Comparison of ENCODE assay signal across 8 mouse cellular contexts in the genomic region with DNA sequence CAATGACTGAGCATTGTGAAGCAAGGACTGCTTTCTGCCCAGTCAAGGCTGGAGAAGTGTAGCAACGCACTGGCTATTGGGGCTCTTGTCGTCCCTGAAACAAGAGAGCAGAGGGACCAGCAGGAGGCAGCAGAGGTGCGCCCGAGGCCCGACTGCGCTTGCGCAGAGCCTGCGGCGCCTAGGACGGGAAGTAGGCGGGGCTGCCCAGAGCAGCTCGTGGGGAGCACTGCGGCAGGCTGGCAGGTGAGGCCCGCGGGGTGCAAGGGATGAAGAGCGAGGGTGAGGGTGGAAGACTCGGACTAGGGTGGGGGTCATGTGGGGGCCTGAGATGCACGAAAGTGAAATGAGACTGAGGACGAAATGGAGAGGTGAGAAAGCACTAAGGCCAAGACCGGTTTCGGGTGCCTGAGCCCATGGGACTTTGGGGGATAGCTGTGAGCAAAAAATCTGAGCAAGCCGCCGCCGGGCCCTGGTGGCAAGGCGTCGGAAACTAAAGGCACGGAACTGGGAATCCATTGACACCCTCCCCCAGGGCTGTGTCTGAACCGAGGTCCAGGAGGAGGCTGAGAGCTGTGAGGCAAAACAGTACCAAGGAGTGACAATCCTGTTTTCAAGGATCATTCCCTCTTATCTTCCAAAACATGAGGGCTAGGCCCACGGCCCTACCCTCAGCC. TPM values are rescaled to one million over a fixed set of nuclear protein-coding genes. Genes with fewer than 3 reads are reported as not detected.
DNase-seq lines count a peak whose midpoint lies in the region; ATAC-seq and TF ChIP-seq lines count a peak whose summit lies in the region.

TSS of gene Ppm1f (plus strand) at position 88 of the 674 bp plus-strand sequence.

- H3K36me3 ChIP-seq in C2C12 (ENCODE audit: control insufficient read depth, insufficient read depth), result peaks cover 16% of the 10 kb centered on the region
- peaks cover 34% of the 10 kb centered on the region for H3K36me3 ChIP-seq in erythroblast, embryonic 14.5 days (ENCODE audit: control insufficient read depth)
- H3K36me3 ChIP-seq in heart, embryonic 11.5 days (ENCODE audit: control insufficient read depth, insufficient read depth, low read length), result peaks cover 9% of the 10 kb centered on the region
- peaks cover 19% of the 10 kb centered on the region for H3K36me3 ChIP-seq in kidney, embryonic 16.5 days (ENCODE audit: insufficient read depth, low read length)
- H3K36me3 ChIP-seq in liver, adult 2 months (ENCODE audit: control insufficient read depth, insufficient read depth, low read length), result peaks cover 10% of the 10 kb centered on the region
- peaks cover under 1% of the 10 kb centered on the region for H3K36me3 ChIP-seq in myocyte (ENCODE audit: control insufficient read depth, insufficient read depth)
- H3K36me3 ChIP-seq in splenic B cell, adult 2 months (ENCODE audit: control insufficient read depth, insufficient read depth, low read length, poor library complexity, severe bottlenecking), result peaks cover 3% of the 10 kb centered on the region; the same call in 1 of the 2 replicates

- DNase-seq in brain, embryonic 14.5 days (ENCODE audit: low read depth), result peak; percentile 97
- peak; percentile 87 for DNase-seq in liver, adult 2 months (ENCODE audit: extremely low read depth, low read depth, low spot score)
- peak; percentile 97 for DNase-seq in splenic B cell, adult 2 months (ENCODE audit: low read depth, low spot score)

- H3K27ac ChIP-seq in heart, embryonic 11.5 days (ENCODE audit: low read depth, low read length), result peak within 1 kb of the TSS; percentile 29
- H3K27ac ChIP-seq in kidney, embryonic 16.5 days (ENCODE audit: low read length), result peak within 1 kb of the TSS; percentile 60
- H3K27ac ChIP-seq in liver, adult 2 months (replicated peaks; ENCODE audit: insufficient read depth, low read depth, low read length), result peak within 1 kb of the TSS; percentile 14

- H3K4me3 ChIP-seq in C2C12 (ENCODE audit: insufficient read depth, poor library complexity, severe bottlenecking), result peak within 1 kb of the TSS; percentile 44
- peak within 1 kb of the TSS; percentile 70 for H3K4me3 ChIP-seq in erythroblast, embryonic 14.5 days (replicated peaks)
- H3K4me3 ChIP-seq in heart, embryonic 11.5 days (ENCODE audit: low read depth, low read length), result peak within 1 kb of the TSS; percentile 62
- H3K4me3 ChIP-seq in kidney, embryonic 16.5 days (ENCODE audit: low read length), result peak within 1 kb of the TSS; percentile 71
- peak within 1 kb of the TSS; percentile 74 for H3K4me3 ChIP-seq in liver, adult 2 months (ENCODE audit: insufficient read depth, low read depth, low read length)
- peak within 1 kb of the TSS; percentile 59 for H3K4me3 ChIP-seq in myocyte

- peaks cover 20% of the 10 kb centered on the region for H3K4me1 ChIP-seq in erythroblast, embryonic 14.5 days (ENCODE audit: control insufficient read depth)
- H3K4me1 ChIP-seq in heart, embryonic 11.5 days (ENCODE audit: control insufficient read depth, insufficient read depth, low read length), result peaks cover 8% of the 10 kb centered on the region
- H3K4me1 ChIP-seq in kidney, embryonic 16.5 days (ENCODE audit: insufficient read depth, low read length), result peaks cover 14% of the 10 kb centered on the region
- peaks cover 5% of the 10 kb centered on the region for H3K4me1 ChIP-seq in liver, adult 2 months (ENCODE audit: control insufficient read depth, insufficient read depth, low read length)

- peak; percentile 84 for ATAC-seq in heart, embryonic 11.5 days (replicated peaks; ENCODE audit: insufficient number of reproducible peaks, low FRiP score, low TSS enrichment)
- ATAC-seq in kidney, embryonic 16.5 days (ENCODE audit: low FRiP score, low TSS enrichment), result peak; percentile 95

- peaks cover 14% of the 10 kb centered on the region for H3K79me2 ChIP-seq in C2C12 (ENCODE audit: control insufficient read depth, insufficient read depth)
- H3K79me2 ChIP-seq in liver, adult 2 months (ENCODE audit: control insufficient read depth, insufficient read depth, low read length), result peaks cover 10% of the 10 kb centered on the region; the same call in 1 of the 2 replicates
- no peaks in the 10 kb centered on the region for H3K79me2 ChIP-seq in myocyte (ENCODE audit: control insufficient read depth, insufficient read depth)

- TF ChIP-seq POLR2A in brain, embryonic 14.5 days (IDR thresholded peaks at IDR 0.05; ENCODE audit: borderline replicate concordance, extremely low read depth, insufficient read depth, insufficient read length, poor library complexity, severe bottlenecking), result peak; percentile 85; the same call in 1 of the 2 replicates
- TF ChIP-seq POLR2A in liver, adult 2 months (IDR thresholded peaks at IDR 0.05; ENCODE audit: extremely low read depth, insufficient read depth, low read length), result peak; percentile 71
- peak; percentile 89 for TF ChIP-seq POLR2A in myocyte (IDR thresholded peaks at IDR 0.05; ENCODE audit: insufficient read length, low read depth)

- H3K9ac ChIP-seq in heart, embryonic 11.5 days (ENCODE audit: low read depth, low read length), result peak within 1 kb of the TSS; percentile 83
- peak within 1 kb of the TSS; percentile 77 for H3K9ac ChIP-seq in kidney, embryonic 16.5 days (replicated peaks; ENCODE audit: low read length)
- peak within 1 kb of the TSS; percentile 78 for H3K9ac ChIP-seq in liver, adult 2 months (ENCODE audit: low read depth, low read length)

- peak within 1 kb of the TSS; percentile 88 for H3K4me2 ChIP-seq in heart, embryonic 11.5 days
- H3K4me2 ChIP-seq in kidney, embryonic 16.5 days (replicated peaks; ENCODE audit: low read depth, low read length), result peak within 1 kb of the TSS; percentile 80
- H3K4me2 ChIP-seq in myocyte (ENCODE audit: low read depth), result peak within 1 kb of the TSS; percentile 97

- TF ChIP-seq CTCF in C2C12 (IDR thresholded peaks at IDR 0.05; ENCODE audit: control insufficient read depth, insufficient read depth, insufficient read length), result peak; percentile 92
- peak; percentile 90 for TF ChIP-seq CTCF in brain, embryonic 14.5 days (IDR thresholded peaks at IDR 0.05; ENCODE audit: borderline replicate concordance, extremely low read depth, insufficient read depth, insufficient read length)
- peak; percentile 96 for TF ChIP-seq CTCF in liver, adult 2 months (IDR thresholded peaks at IDR 0.05; ENCODE audit: low read depth, low read length)

- under 1% methylated on average over 29 of the region's 29 CpGs for WGBS in heart, embryonic 11.5 days (ENCODE audit: insufficient replicate concordance)
- WGBS in kidney, embryonic 16.5 days, result under 1% methylated on average over 29 of the region's 29 CpGs
- WGBS in liver, adult 2 months, result under 1% methylated on average over 29 of the region's 29 CpGs

- H3ac ChIP-seq in C2C12 (ENCODE audit: control insufficient read depth, insufficient read length, low read depth) (peak within 1 kb of the TSS; percentile 68), myocyte (ENCODE audit: control insufficient read depth, insufficient read length) (peak within 1 kb of the TSS; percentile 50)

- H3K27me3 ChIP-seq in C2C12 (ENCODE audit: control insufficient read depth, insufficient read depth, insufficient read length), result no peaks in the 10 kb centered on the region
- no peaks in the 10 kb centered on the region for H3K27me3 ChIP-seq in erythroblast, embryonic 14.5 days (ENCODE audit: control insufficient read depth)
- no peaks in the 10 kb centered on the region for H3K27me3 ChIP-seq in heart, embryonic 11.5 days (ENCODE audit: control insufficient read depth, insufficient read depth, low read length)
- H3K27me3 ChIP-seq in kidney, embryonic 16.5 days (ENCODE audit: insufficient read depth, low read length), result no peaks in the 10 kb centered on the region
- H3K27me3 ChIP-seq in liver, adult 2 months (ENCODE audit: control insufficient read depth, insufficient read depth, low read length), result no peaks in the 10 kb centered on the region
- no peaks in the 10 kb centered on the region for H3K27me3 ChIP-seq in myocyte (ENCODE audit: control insufficient read depth, insufficient read depth, insufficient read length)
- H3K27me3 ChIP-seq in splenic B cell, adult 2 months (ENCODE audit: control insufficient read depth, insufficient read depth, low read length, poor library complexity, severe bottlenecking), result no peaks in the 10 kb centered on the region

- peaks cover 6% of the 10 kb centered on the region for H3K79me3 ChIP-seq in C2C12 (ENCODE audit: low read depth)

- H3K9me3 ChIP-seq in erythroblast, embryonic 14.5 days (ENCODE audit: control insufficient read depth, low read length), result no peaks in the 10 kb centered on the region
- no peaks in the 10 kb centered on the region for H3K9me3 ChIP-seq in heart, embryonic 11.5 days (replicated peaks; ENCODE audit: control insufficient read depth, low read length)
- H3K9me3 ChIP-seq in kidney, embryonic 16.5 days (ENCODE audit: low read length), result no peaks in the 10 kb centered on the region

TF ChIP-seq in C2C12, 6 proteins besides CTCF, POLR2A, EP300 and RAD21:
- peak; percentile 79 for TF ChIP-seq CEBPB (IDR thresholded peaks at IDR 0.05; ENCODE audit: low read depth)
- no peak for TF ChIP-seq MAX (IDR thresholded peaks at IDR 0.05)
TF ChIP-seq in C2C12: peak in this region for 1.

TF ChIP-seq in myocyte, 11 proteins besides CTCF, POLR2A, EP300 and RAD21:
- TF ChIP-seq MYOG (IDR thresholded peaks at IDR 0.05; ENCODE audit: control insufficient read depth in 1 of 3, insufficient read depth in 1 of 3, insufficient read length in 2 of 3, low read depth in 2 of 3) (peak in 1 of 3 experiments; percentile 30), SRF (IDR thresholded peaks at IDR 0.05; ENCODE audit: control insufficient read depth, insufficient read length, low read depth) (no peak), TCF3 (IDR thresholded peaks at IDR 0.05; ENCODE audit: insufficient read length, low read depth) (no peak), POLR2AphosphoS2 (IDR thresholded peaks at IDR 0.05; ENCODE audit: insufficient read length, low read depth) (peak; percentile 87), E2F4 (IDR thresholded peaks at IDR 0.05; ENCODE audit: insufficient read depth) (no peak), REST (IDR thresholded peaks at IDR 0.05; ENCODE audit: insufficient read depth, insufficient read length) (no peak), MAX (IDR thresholded peaks at IDR 0.05; ENCODE audit: low read depth) (no peak), MYOD1 (IDR thresholded peaks at IDR 0.05; ENCODE audit: control insufficient read depth in 1 of 3, insufficient read length in 2 of 3, low read depth in 2 of 3) (peak in 1 of 3 experiments; percentile 45), USF1 (IDR thresholded peaks at IDR 0.05; ENCODE audit: low read depth) (no peak), CEBPB (IDR thresholded peaks at IDR 0.05; ENCODE audit: insufficient read depth, poor library complexity, severe bottlenecking) (no peak)

RNA-seq across cellular contexts. Expression of gene Ppm1f, which starts in this region (rescaled TPM):
- polyA plus RNA-seq in C2C12 (2012; fragmentation: generic; extraction: Trizol), result 20.5 TPM
- polyA plus RNA-seq in brain, embryonic 14.5 days (2012; rRNA removed), result 28.0 and 31.7 TPM in 2 replicates
- polyA plus RNA-seq in erythroblast, embryonic 14.5 days (2012), result 0.06 and 0.07 TPM in 2 replicates
- 14.6 and 25.5 TPM in 2 replicates for polyA plus RNA-seq in heart, embryonic 11.5 days (2014; fragmentation: Nextera tagmentation; extraction: Ambion mirVana)
- 37.7 TPM in 2 replicates for polyA plus RNA-seq in kidney, embryonic 16.5 days (2015; fragmentation: Nextera tagmentation; extraction: Ambion mirVana)
- total RNA-seq in liver, adult 2 months (2014; rRNA removed), result 12.2 and 15.4 TPM in 2 replicates
- 11.0 and 11.2 TPM in 2 replicates for polyA plus RNA-seq in liver, adult 2 months (2012; rRNA removed)
- 17.9 TPM for polyA plus RNA-seq in myocyte (2012; fragmentation: generic; extraction: Trizol)

Comparison
In these comparisons a context has a peak if more than half of its experiments do, and no peak if none do; other contexts are left out.
1. Peak in every context shown above with its lines: DNase-seq, ATAC-seq, H3K4me3 ChIP-seq and H3K27ac ChIP-seq.
2. RNA of gene Ppm1f (polyA plus RNA-seq): 37.7 TPM in kidney, embryonic 16.5 days, 28.0 to 31.7 TPM in brain, embryonic 14.5 days, 20.5 TPM in C2C12 (single experiment), 17.9 TPM in myocyte (single experiment), 14.6 to 25.5 TPM in heart, embryonic 11.5 days and 11.0 to 11.2 TPM in liver, adult 2 months; 0.06 to 0.07 TPM in erythroblast, embryonic 14.5 days; every median in the first group is over 10 times any median in the second.